9 mouse cellular contexts compared by ENCODE assay signal in the genomic region with DNA sequence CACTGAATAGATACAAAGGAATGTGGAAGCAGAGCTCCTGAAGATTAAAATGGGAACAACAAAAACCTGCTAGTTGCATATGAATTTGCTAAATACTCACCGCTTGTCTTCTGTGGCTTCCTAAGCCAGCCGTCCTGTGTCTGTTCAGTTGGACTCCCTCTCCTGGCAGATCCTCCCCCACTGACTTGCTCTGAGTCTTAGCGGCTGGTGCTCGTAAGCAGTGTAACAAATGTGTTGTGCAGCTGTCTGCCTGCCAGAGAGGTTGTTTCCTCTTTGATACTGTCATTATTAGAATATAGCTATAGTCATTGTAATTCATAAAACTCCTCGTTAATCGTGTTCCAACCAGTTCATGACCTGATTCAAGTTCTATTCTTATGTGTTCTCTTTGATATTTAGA. TPM values are rescaled to one million over a fixed set of nuclear protein-coding genes. Genes with fewer than 3 reads are reported as not detected.
DNase-seq lines count a peak whose midpoint lies in the region; ATAC-seq lines count a peak whose summit lies in the region.
"Had no signal": no experiment of that assay in that cellular context is flagged by ENCODE, and none has a peak within 500 bp of the region (broad histone marks: within the 10 kb centered on the region; RNA-seq: fewer than 3 reads in every experiment).

A gene (minus strand): TSS at position 192 of the 400 bp plus-strand sequence.

- H3K36me3 ChIP-seq in kidney, embryonic 16.5 days (ENCODE audit: insufficient read depth, low read length): no peaks in the 10 kb centered on the region
- peaks cover 4% of the 10 kb centered on the region; the same call in 1 of the 2 replicates for H3K36me3 ChIP-seq in lung, embryonic 16.5 days (ENCODE audit: control insufficient read depth, insufficient read depth, low read length)

- H3K4me2 ChIP-seq in kidney, embryonic 16.5 days (replicated peaks; ENCODE audit: low read depth, low read length): no peak within 1 kb of the TSS
- no peak within 1 kb of the TSS for H3K4me2 ChIP-seq in lung, embryonic 16.5 days (ENCODE audit: low read depth, low read length)

- no peak within 1 kb of the TSS for H3K4me3 ChIP-seq in kidney, embryonic 16.5 days (ENCODE audit: low read length)
- no peak within 1 kb of the TSS for H3K4me3 ChIP-seq in lung, embryonic 16.5 days (ENCODE audit: low read length)

- 0 out of 2 replicates have a peak, but pooled peaks cover 2% of the 10 kb centered on the region for H3K4me1 ChIP-seq in kidney, embryonic 16.5 days (ENCODE audit: insufficient read depth, low read length)
- no peaks in the 10 kb centered on the region for H3K4me1 ChIP-seq in lung, embryonic 16.5 days (replicated peaks; ENCODE audit: control insufficient read depth, insufficient read depth, low read length)

- no peaks in the 10 kb centered on the region for H3K27me3 ChIP-seq in kidney, embryonic 16.5 days (ENCODE audit: insufficient read depth, low read length)
- no peaks in the 10 kb centered on the region for H3K27me3 ChIP-seq in lung, embryonic 16.5 days (ENCODE audit: control insufficient read depth, insufficient read depth, low read depth, low read length)

- H3K27ac ChIP-seq in kidney, embryonic 16.5 days (ENCODE audit: low read length): 0 out of 2 replicates have a peak within 1 kb of the TSS, but pooled peaks have one; percentile 28
- H3K27ac ChIP-seq in lung, embryonic 16.5 days (ENCODE audit: low read length): no peak within 1 kb of the TSS

- ATAC-seq in kidney, embryonic 16.5 days (ENCODE audit: low FRiP score, low TSS enrichment): peak; percentile 83
- peak; percentile 81; the same call in 1 of the 2 replicates for ATAC-seq in lung, embryonic 16.5 days (ENCODE audit: low read depth)
- ATAC-seq in erythroid progenitor cell, adult 5-6 weeks (replicated peaks; ENCODE audit: low FRiP score, poor library complexity, severe bottlenecking): no peak

- H3K9ac ChIP-seq in kidney, embryonic 16.5 days (replicated peaks; ENCODE audit: low read length): no peak within 1 kb of the TSS
- H3K9ac ChIP-seq in lung, embryonic 16.5 days (ENCODE audit: low read length): no peak within 1 kb of the TSS

- 28% methylated on average over 6 of the region's 6 CpGs for WGBS in kidney, embryonic 16.5 days
- 52% methylated on average over 6 of the region's 6 CpGs for WGBS in lung, embryonic 16.5 days

- DNase-seq in adrenal gland, adult (ENCODE audit: inconsistent age in 2 of 2, low spot score in 1 of 2): peak; percentile 20 to 43
- no peak for DNase-seq in adrenal gland, postnatal 4 days (ENCODE audit: low spot score in 2 of 2)
- peak; percentile 5 for DNase-seq in thymus, postnatal 0 days (ENCODE audit: low spot score)
- DNase-seq in thymus, postnatal 25 days: no peak
- peak; percentile 40 for DNase-seq in telencephalon, adult 2 months (ENCODE audit: low read depth, low spot score)

- H3K9me3 ChIP-seq in kidney, embryonic 16.5 days (ENCODE audit: low read length): no peaks in the 10 kb centered on the region
- no peaks in the 10 kb centered on the region for H3K9me3 ChIP-seq in lung, embryonic 16.5 days (ENCODE audit: control insufficient read depth, low read length)

RNA-seq across cellular contexts. Expression of the gene that starts here (rescaled TPM):
- total RNA-seq in adrenal gland, postnatal 4 days (2021): under 1 TPM; 0.45 to 0.56 TPM
- polyA plus RNA-seq in thymus, postnatal 0 days (2015; fragmentation: Nextera tagmentation; extraction: Ambion mirVana): 0.13 and 0.19 TPM in 2 replicates
- polyA plus RNA-seq in kidney, embryonic 16.5 days (2015; fragmentation: Nextera tagmentation; extraction: Ambion mirVana): 0.60 and 1.2 TPM in 2 replicates
- 0.29 and 0.49 TPM in 2 replicates for polyA plus RNA-seq in lung, embryonic 16.5 days (2015; fragmentation: Nextera tagmentation; extraction: Ambion mirVana)
- not detected in 2 replicates for total RNA-seq in erythroid progenitor cell, adult 5-6 weeks (2015; ENCODE audit: low replicate concordance)
- total RNA-seq in erythroid progenitor cell, adult 5-6 weeks (2017; ENCODE audit: low replicate concordance): 0.51 TPM in 1 of 2 replicates, not detected in the other
- total RNA-seq: neutrophil, adult 5-6 weeks had no signal

Comparison
In these comparisons a context has a peak if more than half of its experiments do, and no peak if none do; other contexts are left out.
1. DNase-seq: peak in adrenal gland, adult (2 of 2) and telencephalon, adult 2 months (single experiment); none in adrenal gland, postnatal 4 days (0 of 2) and thymus, postnatal 25 days (single experiment).
2. Peak in DNase-seq in thymus, postnatal 0 days; RNA of the gene not detected or under 1 TPM.
3. Peak in ATAC-seq in lung, embryonic 16.5 days; RNA of the gene not detected or under 1 TPM.